Comparison of ENCODE assay signal across 24 mouse cellular contexts in genomic region chr2:170658520-170658919, GRCm38 (mm10). TPM values are rescaled to one million over a fixed set of nuclear protein-coding genes. Genes with fewer than 3 reads are reported as not detected.
DNase-seq lines count a peak whose midpoint lies in the region; ATAC-seq lines count a peak whose summit lies in the region.
"Had no signal": no experiment of that assay in that cellular context is flagged by ENCODE, and none has a peak within 500 bp of the region (broad histone marks: within the 10 kb centered on the region; RNA-seq: fewer than 3 reads in every experiment).

No protein-coding gene starts in this region.

- no peaks in the 10 kb centered on the region for H3K27me3 ChIP-seq in limb, embryonic 12.5 days
- no peaks in the 10 kb centered on the region for H3K27me3 ChIP-seq in limb, embryonic 10.5 days (ENCODE audit: low read depth, poor library complexity, severe bottlenecking)
- H3K27me3 ChIP-seq in midbrain, embryonic 14.5 days (ENCODE audit: control insufficient read depth, insufficient read depth, low read length) = no peaks in the 10 kb centered on the region
- H3K27me3 ChIP-seq: kidney, embryonic 15.5 days; megakaryocyte, embryonic 14.5 days had no signal

- H3K4me1 ChIP-seq in limb, embryonic 12.5 days (replicated peaks) = peaks cover 15% of the 10 kb centered on the region
- H3K4me1 ChIP-seq in limb, embryonic 10.5 days = peaks cover 38% of the 10 kb centered on the region
- H3K4me1 ChIP-seq in midbrain, embryonic 14.5 days (ENCODE audit: control insufficient read depth, insufficient read depth, low read length) = peaks cover 30% of the 10 kb centered on the region
- H3K4me1 ChIP-seq: megakaryocyte, embryonic 14.5 days had no signal

- no peak overlapping the region for H3K4me3 ChIP-seq in limb, embryonic 12.5 days (replicated peaks)
- H3K4me3 ChIP-seq in limb, embryonic 10.5 days = no peak overlapping the region
- H3K4me3 ChIP-seq in midbrain, embryonic 14.5 days (replicated peaks; ENCODE audit: low read depth, low read length) = no peak overlapping the region
- H3K4me3 ChIP-seq: kidney, embryonic 15.5 days; megakaryocyte, embryonic 14.5 days had no signal

- 34% methylated on average over 7 of the region's 7 CpGs for WGBS in limb, embryonic 12.5 days
- WGBS in limb, embryonic 10.5 days = 41% methylated on average over 7 of the region's 7 CpGs
- WGBS in midbrain, embryonic 14.5 days = 56% methylated on average over 7 of the region's 7 CpGs

- no peaks in the 10 kb centered on the region for H3K36me3 ChIP-seq in limb, embryonic 12.5 days
- no peaks in the 10 kb centered on the region for H3K36me3 ChIP-seq in limb, embryonic 10.5 days
- no peaks in the 10 kb centered on the region for H3K36me3 ChIP-seq in midbrain, embryonic 14.5 days (ENCODE audit: control insufficient read depth, insufficient read depth, low read length)
- H3K36me3 ChIP-seq: kidney, embryonic 15.5 days had no signal

- H3K27ac ChIP-seq in limb, embryonic 12.5 days = no peak overlapping the region
- H3K27ac ChIP-seq in limb, embryonic 10.5 days = no peak overlapping the region
- H3K27ac ChIP-seq in midbrain, embryonic 14.5 days (replicated peaks; ENCODE audit: low read depth, low read length) = peak overlapping the region; percentile 80
- H3K27ac ChIP-seq: kidney, embryonic 15.5 days had no signal

- H3K9ac ChIP-seq in limb, embryonic 12.5 days (replicated peaks) = no peak overlapping the region
- no peak overlapping the region for H3K9ac ChIP-seq in midbrain, embryonic 14.5 days (replicated peaks; ENCODE audit: low read length)
- H3K9ac ChIP-seq: kidney, embryonic 15.5 days; liver, postnatal 0 days had no signal

- no peaks in the 10 kb centered on the region for H3K9me3 ChIP-seq in limb, embryonic 12.5 days
- no peaks in the 10 kb centered on the region for H3K9me3 ChIP-seq in limb, embryonic 10.5 days (replicated peaks)
- no peaks in the 10 kb centered on the region for H3K9me3 ChIP-seq in midbrain, embryonic 14.5 days (ENCODE audit: control insufficient read depth, low read length)
- H3K9me3 ChIP-seq: kidney, embryonic 15.5 days had no signal

- no peak for DNase-seq in limb, embryonic 10.5 days (ENCODE audit: low spot score)
- DNase-seq in ES-CJ7 (ENCODE audit: low read depth, low spot score) (peak; percentile 10), R1 (ENCODE audit: low read depth, low spot score) (peak; percentile 14)
- DNase-seq in midbrain, embryonic 14.5 days = no peak
- DNase-seq in thymus, postnatal 25 days = no peak
- DNase-seq in kidney, adult 18-20 months = no peak
- DNase-seq: adrenal gland, postnatal 14 days; cerebellum, adult 9-11 months; liver, postnatal 0 days; lung, postnatal 14 days; thymus, postnatal 4 days had no signal

- peak overlapping the region; percentile 6 for H3K4me2 ChIP-seq in limb, embryonic 12.5 days
- no peak overlapping the region for H3K4me2 ChIP-seq in midbrain, embryonic 14.5 days (ENCODE audit: low read length)
- H3K4me2 ChIP-seq: kidney, embryonic 15.5 days had no signal

- no peak for ATAC-seq in limb, embryonic 12.5 days (ENCODE audit: insufficient number of reproducible peaks, insufficient read depth, low FRiP score, low TSS enrichment, low read depth)
- no peak for ATAC-seq in midbrain, embryonic 14.5 days (ENCODE audit: low FRiP score, low TSS enrichment)
- ATAC-seq: activated CD4-positive, CD25-positive, alpha-beta regulatory T cell, adult 4 months; intestine, embryonic 16.5 days; liver, postnatal 0 days had no signal

RNA-seq across cellular contexts. Expression of gene 4930470P17Rik, which starts 56.7 kb away (rescaled TPM):
- not detected in 2 replicates for polyA plus RNA-seq in limb, embryonic 12.5 days (2016; fragmentation: Nextera tagmentation; extraction: Ambion mirVana)
- polyA plus RNA-seq in limb, embryonic 10.5 days (2016; fragmentation: Nextera tagmentation; extraction: Ambion mirVana) = not detected in 2 replicates
- not detected in 2 replicates for polyA plus RNA-seq in midbrain, embryonic 14.5 days (2014; fragmentation: Nextera tagmentation; extraction: Ambion mirVana)
- polyA plus RNA-seq: activated CD4-positive, CD25-positive, alpha-beta regulatory T cell, adult 4 months; brain, embryonic 14.5 days; C2C12; embryonic facial prominence, embryonic 14.5 days; heart, postnatal 0 days; hindbrain, embryonic 11.5 days; intestine, embryonic 16.5 days; kidney, embryonic 15.5 days; large intestine, adult 2 months; liver, adult 2 months; liver, postnatal 0 days; small intestine, adult 2 months had no signal

Comparison
In these comparisons a context has a peak if more than half of its experiments do, and no peak if none do; other contexts are left out.
1. DNase-seq: peak in ES-CJ7 (single experiment) and R1 (single experiment); none in limb, embryonic 10.5 days (single experiment), midbrain, embryonic 14.5 days (single experiment), thymus, postnatal 25 days (single experiment) and kidney, adult 18-20 months (single experiment).